Mouse (Mus musculus): Measurements from ENCODE around the gene Tnfrsf1a. TPM values are rescaled to one million over a fixed set of nuclear protein-coding genes. Genes with fewer than 3 reads are reported as not detected.

Tnfrsf1a gene
- 77.9 and 83.3 TPM in 2 replicates for polyA plus RNA-seq (2012; rRNA removed)

DNA sequence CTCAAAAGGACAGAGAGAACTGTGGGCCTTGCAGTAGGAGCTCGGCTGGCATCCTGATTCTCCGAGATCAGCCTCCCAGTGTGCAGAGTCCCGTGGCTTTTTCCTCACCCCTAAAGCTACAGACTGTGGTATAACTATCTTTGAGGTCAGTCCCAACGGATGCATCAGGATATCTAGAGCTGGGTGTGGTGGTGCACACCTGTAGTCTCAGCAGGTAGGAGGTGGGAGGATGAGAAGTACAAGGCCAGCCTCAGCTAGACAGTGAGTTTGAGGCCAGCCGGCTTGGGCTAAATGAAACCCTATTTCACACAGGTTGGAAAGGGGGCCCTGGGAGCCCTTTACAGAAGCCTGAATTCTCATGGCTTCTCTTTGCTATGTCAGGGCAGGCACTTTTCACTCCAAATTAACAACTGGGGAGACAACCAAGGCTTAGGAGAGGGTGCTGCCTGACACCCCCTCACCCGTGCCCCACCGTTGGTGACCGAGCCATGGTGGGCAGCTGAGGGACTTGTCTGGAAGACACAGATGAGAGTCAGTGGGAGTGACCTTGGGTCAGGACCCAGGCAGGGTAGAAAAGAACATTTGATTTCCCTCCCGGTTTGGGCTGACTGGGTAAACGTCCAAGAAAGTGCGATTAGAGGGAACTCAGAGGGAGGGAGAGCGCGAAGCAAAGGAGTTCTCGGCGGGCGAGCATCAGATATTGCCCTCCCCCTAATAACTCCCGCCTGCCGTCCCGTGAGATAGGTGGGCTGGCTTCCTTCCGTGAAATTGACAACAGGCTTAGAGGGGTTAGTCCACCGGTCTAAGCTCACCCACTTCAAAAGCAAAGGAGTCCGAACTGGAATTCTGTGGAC, at the start of gene Tnfrsf1a:
Gene Tnfrsf1a, plus strand, starts transcription at position 642 of the 854 bp plus-strand sequence.

DNA sequence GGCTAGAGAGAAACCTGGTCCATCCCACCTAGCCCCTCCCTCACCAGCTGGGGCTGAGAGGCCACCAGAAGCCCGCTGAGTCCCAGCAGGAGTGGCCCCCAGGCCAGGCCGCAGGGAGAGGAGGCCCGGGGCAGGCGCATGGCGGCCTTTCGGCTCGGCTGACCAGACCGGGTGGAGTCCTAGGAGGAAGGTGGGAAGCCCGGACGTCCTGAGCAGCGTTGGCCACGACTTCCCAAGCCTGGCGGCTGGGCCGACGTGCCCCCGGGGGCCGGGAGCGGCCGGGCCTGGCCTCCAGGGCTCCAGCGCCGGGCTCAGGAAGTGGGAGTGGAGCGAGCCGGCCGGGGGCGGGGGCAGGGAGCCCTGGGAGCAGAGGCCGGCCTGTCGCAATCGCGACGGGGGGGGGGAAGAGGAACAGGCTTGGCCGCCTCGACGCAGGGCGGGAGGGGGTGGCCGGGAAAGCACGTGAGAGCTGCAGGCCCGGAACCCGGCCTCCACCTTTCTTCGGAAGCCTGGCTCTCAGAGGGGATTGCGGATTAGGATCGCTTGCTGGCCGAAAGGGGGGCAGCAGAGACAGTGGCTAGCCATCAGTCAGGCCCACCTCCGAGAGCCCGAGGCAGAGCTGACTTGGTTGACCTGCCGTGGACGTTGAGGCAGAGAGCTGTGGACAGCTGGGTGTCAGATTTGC, 35.5 kb upstream of the Tnfrsf1a start, which contains the start of gene Ltbr:
Gene Ltbr, minus strand, starts transcription at position 340 of the 685 bp plus-strand sequence.

DNA sequence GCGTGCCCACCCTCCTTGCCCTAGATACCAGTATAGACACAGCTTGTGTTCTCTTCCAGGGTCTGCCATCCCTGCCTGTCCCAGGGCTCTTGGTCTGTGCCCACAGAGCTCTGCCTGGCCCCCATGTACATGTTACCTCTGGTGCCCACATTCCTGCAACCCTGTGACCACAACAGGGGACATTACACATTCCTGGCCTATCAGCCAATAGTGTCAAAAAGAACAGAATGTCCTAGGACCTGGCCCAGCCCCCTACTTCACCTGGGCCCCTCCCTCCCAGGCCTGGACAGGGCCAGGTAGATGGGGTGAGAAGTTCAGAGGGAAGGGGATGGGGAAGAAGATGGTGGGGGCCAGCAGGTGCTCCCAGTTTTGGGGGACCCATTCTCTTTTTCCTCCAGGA, 28.8 kb upstream of the Tnfrsf1a start, which contains the start of gene Scnn1a:
Gene Scnn1a, plus strand, starts transcription at position 337 of the 400 bp plus-strand sequence.

DNA sequence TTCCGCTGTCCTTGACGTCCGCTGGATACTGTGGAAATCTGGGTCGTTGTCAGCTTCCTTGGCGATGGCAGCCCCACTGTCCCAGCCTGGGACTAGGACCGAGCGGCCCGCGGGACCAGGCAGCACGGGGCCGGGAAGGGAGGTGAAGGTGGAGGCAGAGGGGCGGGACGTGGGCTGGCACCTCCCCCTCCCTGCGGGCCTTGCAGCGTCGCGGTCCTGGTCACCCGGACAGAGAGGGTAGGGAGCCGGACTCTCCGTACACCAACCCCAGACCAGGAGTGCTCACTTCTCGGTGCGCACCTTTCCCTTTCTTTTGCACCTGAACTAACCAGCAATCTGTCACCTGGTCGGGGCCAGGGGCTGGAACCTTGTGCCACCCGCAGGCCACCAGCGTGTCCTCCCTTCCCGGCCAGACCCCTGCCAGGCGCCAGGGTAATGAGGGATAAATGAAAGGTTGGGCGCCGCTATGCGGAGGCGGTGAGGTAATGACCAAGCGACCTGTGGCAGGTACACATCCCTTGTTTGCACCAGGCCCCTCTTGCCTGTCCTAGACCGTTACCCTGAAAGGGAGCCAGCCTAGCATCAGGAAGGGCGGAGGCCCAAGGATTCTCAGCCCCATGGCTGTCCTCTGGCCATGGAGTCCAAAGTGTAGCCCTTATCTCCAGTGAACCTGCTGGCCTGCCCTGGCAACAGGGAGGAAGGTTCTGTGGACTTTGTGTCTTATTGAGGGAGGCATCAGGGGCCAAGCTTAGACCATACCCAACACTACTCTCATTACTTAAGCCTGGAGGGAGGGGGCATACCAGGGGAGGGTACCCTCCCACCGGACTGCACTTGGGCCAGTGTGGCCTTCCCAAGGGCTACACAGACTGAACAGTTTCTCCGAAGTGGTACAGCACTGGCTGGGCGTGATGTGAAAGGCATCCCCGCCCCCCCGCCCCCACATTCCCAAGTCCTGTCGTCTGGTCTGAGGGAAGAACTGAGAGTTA, 31.5 kb downstream of the Tnfrsf1a start, which contains the start of gene Plekhg6:
Gene Plekhg6, minus strand, starts transcription at position 422 of the 989 bp plus-strand sequence.

Other genes starting within 250 kb of the Tnfrsf1a start
- gene Nop2, start 217.5 kb upstream of the Tnfrsf1a start, polyA plus RNA-seq (2012; rRNA removed) = 3.1 and 4.1 TPM in 2 replicates
- 9.6 and 10.3 TPM in 2 replicates for gene Iffo1, start 204.1 kb upstream of the Tnfrsf1a start, polyA plus RNA-seq (2012; rRNA removed)
- gene Gapdh, start 182.9 kb upstream of the Tnfrsf1a start, polyA plus RNA-seq (2012; rRNA removed) = 1,141 and 2,470 TPM in 2 replicates
- gene Ncapd2, start 157.7 kb upstream of the Tnfrsf1a start, polyA plus RNA-seq (2012; rRNA removed) = 21.9 and 24.8 TPM in 2 replicates
- 20.7 and 26.9 TPM in 2 replicates for gene Mrpl51, start 157.6 kb upstream of the Tnfrsf1a start, polyA plus RNA-seq (2012; rRNA removed)
- gene Vamp1, start 133.8 kb upstream of the Tnfrsf1a start, polyA plus RNA-seq (2012; rRNA removed) = 5.5 and 6.3 TPM in 2 replicates
- gene Tapbpl, start 117.5 kb upstream of the Tnfrsf1a start, polyA plus RNA-seq (2012; rRNA removed) = 4.5 and 4.8 TPM in 2 replicates
- 0.29 and 0.74 TPM in 2 replicates for gene Cd27, start 112.4 kb upstream of the Tnfrsf1a start, polyA plus RNA-seq (2012; rRNA removed)
- gene Tuba3a, start 63.3 kb upstream of the Tnfrsf1a start, polyA plus RNA-seq (2012; rRNA removed) = 0.13 and 0.34 TPM in 2 replicates
- gene Ltbr, start 35.5 kb upstream of the Tnfrsf1a start, polyA plus RNA-seq (2012; rRNA removed) = 93.4 and 123 TPM in 2 replicates
- 43.0 and 52.5 TPM in 2 replicates for gene Scnn1a, start 28.7 kb upstream of the Tnfrsf1a start, polyA plus RNA-seq (2012; rRNA removed)
- 5.0 and 5.6 TPM in 2 replicates for gene Plekhg6, start 31.4 kb downstream of the Tnfrsf1a start, polyA plus RNA-seq (2012; rRNA removed)
- gene Cd9, start 145.4 kb downstream of the Tnfrsf1a start, polyA plus RNA-seq (2012; rRNA removed) = 92.9 and 113 TPM in 2 replicates
- gene Vwf, start 197.4 kb downstream of the Tnfrsf1a start, polyA plus RNA-seq (2012; rRNA removed) = 29.7 and 34.6 TPM in 2 replicates